Mouse (Mus musculus) small intestine, adult 2 months (tissue): ENCODE data around the gene E130311K13Rik. TPM values are rescaled to one million over a fixed set of nuclear protein-coding genes. Genes with fewer than 3 reads are reported as not detected.

ENCODE experiments used
- H3K27ac ChIP-seq: fragments of 200-500 bp; 2 replicates; pipeline ENCODE4 v1.5.1; 2012; ENCODE audit warnings: low read depth, low read length, control low read depth, inconsistent platforms; ENCODE audit not compliant: insufficient read depth
- H3K27me3 ChIP-seq: fragments of 200-500 bp; 2 replicates; pipeline ENCODE4 v1.6.1; 2012; ENCODE audit warnings: mild to moderate bottlenecking, moderate library complexity, low read length, inconsistent platforms; ENCODE audit not compliant: control insufficient read depth, insufficient read depth
- H3K36me3 ChIP-seq: fragments of 200-500 bp; 2 replicates; pipeline ENCODE4 v1.6.1; 2012; ENCODE audit warnings: mild to moderate bottlenecking, low read length, control low read depth, inconsistent platforms; ENCODE audit not compliant: control insufficient read depth, insufficient read depth
- H3K4me1 ChIP-seq: fragments of 200-500 bp; 2 replicates; pipeline ENCODE4 v1.6.1; 2012; ENCODE audit warnings: low read length, inconsistent platforms, mixed read lengths; ENCODE audit not compliant: control insufficient read depth, insufficient read depth, insufficient read length
- H3K4me3 ChIP-seq: fragments of 200-500 bp; 2 replicates; pipeline ENCODE4 v1.5.1; 2012; ENCODE audit warnings: low read depth, mild to moderate bottlenecking, control low read depth, inconsistent platforms, low read length, moderate library complexity
- CTCF ChIP-seq: fragments of 200-500 bp; IDR thresholded peaks from 2 replicates; pipeline ENCODE4 v1.5.1; 2012; ENCODE audit warnings: low read depth, mild to moderate bottlenecking, control low read depth, inconsistent platforms, low read length, moderate library complexity, mixed read lengths; ENCODE audit not compliant: insufficient replicate concordance, insufficient read length; ENCODE audit errors: extremely low read depth
- POLR2A ChIP-seq: fragments of 200-500 bp; IDR thresholded peaks from 2 replicates; pipeline ENCODE4 v1.6.1; 2012; ENCODE audit warnings: low read depth, mild to moderate bottlenecking, control low read depth, inconsistent platforms, low read length, moderate library complexity
- WGBS: fragments of 180-500 bp; shearing (Covaris S2); methylation state at CpG from one replicate; pipeline ENCODE4 v1.1.7; 2018; 5-methylcytosine and 5-hydroxymethylcytosine counted together
- polyA plus RNA-seq: library from polyadenylated mRNA; depleted of rRNA; stranded (reverse); fragments of >200 nt; gene quantifications from 2 replicates; pipeline ENCODE4 v1.2.3, GENCODE M21; 2012; rRNA removed

The E130311K13Rik gene
- 0.22 and 1.4 TPM in 2 replicates for polyA plus RNA-seq

- Histone ChIP-seq H3K36me3 (0 out of 2 replicates have a peak, but pooled peaks cover 2% of the 10 kb centered on the region), H3K27ac (peak within 1 kb of the TSS; percentile 44), H3K27me3 (no peaks in the 10 kb centered on the region), H3K4me3 (peak within 1 kb of the TSS; percentile 87), H3K4me1 (peaks cover 2% of the 10 kb centered on the region; the same call in 1 of the 2 replicates)
- TF ChIP-seq POLR2A: peak; percentile 31
- TF ChIP-seq CTCF: peak; percentile 88
- 5% methylated on average over 48 of the region's 48 CpGs for WGBS
These were observed at the start of gene E130311K13Rik for GRCm38 (mm10) chr3:63928878-63929859. Gene E130311K13Rik, minus strand, starts transcription at chr3:63929472.

GRCm38 (mm10) chr3:63977895-63978294, 48.6 kb upstream of the E130311K13Rik start:
- TF ChIP-seq CTCF: no peak
- TF ChIP-seq POLR2A: no peak
- no peaks in the 10 kb centered on the region for H3K27me3 ChIP-seq
- H3K36me3 ChIP-seq: peaks cover 13% of the 10 kb centered on the region
- peaks cover 2% of the 10 kb centered on the region; the same call in 1 of the 2 replicates for H3K4me1 ChIP-seq
- H3K4me3 ChIP-seq: no peak overlapping the region
- no peak overlapping the region for H3K27ac ChIP-seq
- WGBS: 79% methylated on average over 4 of the region's 4 CpGs

GRCm38 (mm10) chr3:63975955-63976908, 47.0 kb upstream of the E130311K13Rik start, which contains the start of gene Gmps:
Gene Gmps, plus strand, starts transcription at chr3:63976106.
- Histone ChIP-seq H3K4me1 (peaks cover 2% of the 10 kb centered on the region; the same call in 1 of the 2 replicates), H3K27me3 (no peaks in the 10 kb centered on the region), H3K36me3 (peaks cover 6% of the 10 kb centered on the region), H3K27ac (peak within 1 kb of the TSS; percentile 68), H3K4me3 (peak within 1 kb of the TSS; percentile 99)
- WGBS: under 1% methylated on average over 67 of the region's 67 CpGs
- TF ChIP-seq CTCF: no peak
- peak; percentile 72; the same call in 1 of the 2 replicates for TF ChIP-seq POLR2A

- Histone ChIP-seq H3K4me1 (peaks cover 2% of the 10 kb centered on the region; the same call in 1 of the 2 replicates), H3K4me3 (no peak overlapping the region), H3K27ac (no peak overlapping the region), H3K36me3 (no peaks in the 10 kb centered on the region), H3K27me3 (0 out of 2 replicates have a peak, but pooled peaks cover 2% of the 10 kb centered on the region)
- TF ChIP-seq POLR2A (no peak), CTCF (no peak)
- WGBS: 80% methylated on average over 2 of the region's 2 CpGs
These were observed 36.7 kb upstream of the E130311K13Rik start for GRCm38 (mm10) chr3:63965929-63966328.

GRCm38 (mm10) chr3:63964922-63965249, 35.6 kb upstream of the E130311K13Rik start:
- WGBS: 84% methylated on average over 6 of the region's 6 CpGs
- peaks cover 2% of the 10 kb centered on the region; the same call in 1 of the 2 replicates for H3K4me1 ChIP-seq
- no peaks in the 10 kb centered on the region for H3K36me3 ChIP-seq
- peak overlapping the region; percentile 90; the same call in 1 of the 2 replicates for H3K4me3 ChIP-seq
- 0 out of 2 replicates have a peak overlapping the region, but pooled peaks have one; percentile 9 for H3K27ac ChIP-seq
- H3K27me3 ChIP-seq: 0 out of 2 replicates have a peak, but pooled peaks cover 2% of the 10 kb centered on the region
- TF ChIP-seq CTCF: no peak
- TF ChIP-seq POLR2A: no peak

- Histone ChIP-seq H3K36me3 (no peaks in the 10 kb centered on the region), H3K4me3 (peak within 1 kb of the TSS; percentile 90), H3K4me1 (peaks cover 2% of the 10 kb centered on the region; the same call in 1 of the 2 replicates), H3K27ac (peak within 1 kb of the TSS; percentile 82), H3K27me3 (0 out of 2 replicates have a peak, but pooled peaks cover 2% of the 10 kb centered on the region)
- under 1% methylated on average over 69 of the region's 69 CpGs for WGBS
- TF ChIP-seq CTCF (no peak), POLR2A (peak; percentile 72; the same call in 1 of the 2 replicates)
These were observed 35.0 kb upstream of the E130311K13Rik start, which contains the start of gene Slc33a1 for GRCm38 (mm10) chr3:63964100-63964921. Gene Slc33a1, minus strand, starts transcription at chr3:63964768.
